Mouse (Mus musculus) adipocyte (in vitro differentiated cells): ENCODE measurements at regions not wholly inside any gene's neighbourhood (a gene's known extent, or its start where the extent isn't known, plus 50 kb on each side); places are given as distances from the start of the nearest gene placed in this dataset.
A peak's percentile ranks its signal among the peaks of the same experiment; 100 is the strongest.

ENCODE experiments used
- DNase-seq: peaks from one replicate; pipeline ENCODE4 v3.0.0-alpha.2; 2016; ENCODE audit warnings: low spot score

GRCm38 (mm10) chr3:51135581-51135980 lies 88.7 kb upstream of the Noct start:
- no peak for DNase-seq

GRCm38 (mm10) chr3:51137730-51138312 lies 86.4 kb upstream of the Noct start:
- DNase-seq = no peak

- DNase-seq = no peak
Observed at GRCm38 (mm10) chr3:51145985-51146384, 78.3 kb upstream of the Noct start.

DNA sequence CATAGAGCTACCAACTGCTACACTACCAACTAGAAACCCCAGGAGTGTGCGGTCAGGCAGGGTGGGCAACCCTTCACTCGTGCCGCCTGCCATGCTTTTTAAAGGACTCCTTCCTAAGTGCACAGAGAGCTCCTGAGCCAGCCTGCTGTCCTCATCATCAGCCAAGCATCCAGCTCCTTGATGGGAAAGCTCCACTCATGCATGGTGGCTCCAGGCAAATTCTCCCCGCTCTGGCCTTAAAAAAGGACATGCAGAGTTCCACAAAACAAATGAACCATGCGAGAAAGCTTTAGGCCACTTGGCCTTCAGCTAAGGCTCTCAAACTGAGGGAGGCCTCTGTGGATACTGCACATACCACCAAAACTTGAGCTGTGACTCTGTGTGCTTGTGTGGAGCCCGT lies 74.2 kb upstream of the Noct start:
- DNase-seq = no peak

GRCm38 (mm10) chr3:51151104-51151503 lies 73.1 kb upstream of the Noct start:
- DNase-seq = no peak

GRCm38 (mm10) chr3:51155621-51156020 lies 68.6 kb upstream of the Noct start:
- peak; percentile 85 for DNase-seq

GRCm38 (mm10) chr3:51156386-51157290 lies 67.6 kb upstream of the Noct start:
- peak; percentile 74 for DNase-seq

DNA sequence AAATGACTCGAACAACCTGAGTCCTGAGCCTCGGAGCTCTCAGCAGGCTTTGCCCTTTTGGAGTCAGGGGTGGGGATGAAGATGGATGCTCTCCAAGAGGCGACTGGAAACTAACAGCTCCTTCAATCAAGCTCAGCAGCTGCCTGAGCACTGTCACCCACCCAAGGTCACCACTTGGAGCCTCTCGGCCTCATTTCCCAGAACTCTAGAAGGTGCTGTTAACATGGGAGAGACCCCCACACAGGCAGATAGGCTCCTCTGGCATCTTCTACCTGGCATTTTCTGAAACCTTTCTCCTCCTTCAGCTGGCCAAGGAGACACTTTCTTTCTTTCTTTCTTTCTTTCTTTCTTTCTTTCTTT lies 67.0 kb upstream of the Noct start:
- DNase-seq = no peak

- no peak for DNase-seq
Observed at GRCm38 (mm10) chr3:51158449-51158848, 65.8 kb upstream of the Noct start.

DNA sequence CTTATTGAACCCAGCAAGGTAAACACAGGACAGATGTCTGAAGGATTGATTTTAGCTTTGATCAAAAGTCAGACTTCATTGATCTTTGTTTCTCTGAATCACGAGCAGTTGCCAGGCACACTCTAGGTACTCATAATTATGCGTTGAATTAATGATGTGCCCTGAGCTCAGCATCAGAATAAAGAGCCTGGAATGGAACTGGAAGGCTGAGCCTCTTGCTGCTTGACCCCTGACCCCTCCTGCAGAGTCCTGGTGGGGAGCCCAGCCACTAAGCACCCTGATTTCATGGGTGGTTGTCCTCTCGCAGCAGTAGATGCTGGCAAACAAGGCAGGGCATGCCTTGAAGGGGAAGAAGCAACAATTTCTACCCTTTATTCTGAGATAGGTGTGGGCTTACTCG lies 64.9 kb upstream of the Noct start:
- no peak for DNase-seq

DNA sequence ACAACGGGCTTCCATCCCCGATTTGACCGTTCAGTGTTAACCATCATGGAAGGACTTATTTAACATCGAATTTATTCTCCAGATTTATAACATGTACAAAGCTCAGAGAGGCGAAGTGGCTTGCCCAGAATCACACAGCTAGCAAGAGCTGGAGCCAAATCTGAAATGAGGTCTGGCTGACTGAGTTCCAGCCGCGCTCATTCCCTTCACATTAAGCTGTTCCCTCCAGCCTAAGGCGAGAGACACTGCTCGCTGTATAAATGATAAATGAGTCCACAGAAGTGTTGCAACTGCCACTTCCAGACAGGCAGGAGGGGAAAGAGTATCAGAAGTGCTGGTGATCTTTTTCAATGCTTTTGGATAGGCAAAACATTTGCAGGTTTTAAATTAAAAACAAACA lies 64.4 kb upstream of the Noct start:
- DNase-seq = peak; percentile 68

DNA sequence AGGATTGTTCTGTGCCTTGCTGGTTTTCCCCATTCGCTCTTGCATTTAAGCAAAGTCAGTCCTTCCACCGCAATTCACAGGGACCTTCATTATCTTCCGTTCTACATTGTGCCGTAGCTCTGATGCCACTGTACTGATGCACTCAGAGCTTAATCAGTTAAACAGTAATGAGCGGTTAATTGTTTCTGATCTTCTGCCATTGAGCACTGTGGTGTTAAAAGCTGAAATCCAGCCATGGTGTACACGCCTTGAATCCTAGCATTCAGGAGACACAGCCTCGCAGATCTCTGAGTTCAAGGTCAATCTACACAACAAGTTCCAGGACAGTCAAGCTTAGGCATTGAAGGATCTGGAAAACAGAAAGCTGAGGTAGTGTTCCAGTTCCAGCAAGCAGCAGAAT lies 63.6 kb upstream of the Noct start:
- DNase-seq = no peak

DNA sequence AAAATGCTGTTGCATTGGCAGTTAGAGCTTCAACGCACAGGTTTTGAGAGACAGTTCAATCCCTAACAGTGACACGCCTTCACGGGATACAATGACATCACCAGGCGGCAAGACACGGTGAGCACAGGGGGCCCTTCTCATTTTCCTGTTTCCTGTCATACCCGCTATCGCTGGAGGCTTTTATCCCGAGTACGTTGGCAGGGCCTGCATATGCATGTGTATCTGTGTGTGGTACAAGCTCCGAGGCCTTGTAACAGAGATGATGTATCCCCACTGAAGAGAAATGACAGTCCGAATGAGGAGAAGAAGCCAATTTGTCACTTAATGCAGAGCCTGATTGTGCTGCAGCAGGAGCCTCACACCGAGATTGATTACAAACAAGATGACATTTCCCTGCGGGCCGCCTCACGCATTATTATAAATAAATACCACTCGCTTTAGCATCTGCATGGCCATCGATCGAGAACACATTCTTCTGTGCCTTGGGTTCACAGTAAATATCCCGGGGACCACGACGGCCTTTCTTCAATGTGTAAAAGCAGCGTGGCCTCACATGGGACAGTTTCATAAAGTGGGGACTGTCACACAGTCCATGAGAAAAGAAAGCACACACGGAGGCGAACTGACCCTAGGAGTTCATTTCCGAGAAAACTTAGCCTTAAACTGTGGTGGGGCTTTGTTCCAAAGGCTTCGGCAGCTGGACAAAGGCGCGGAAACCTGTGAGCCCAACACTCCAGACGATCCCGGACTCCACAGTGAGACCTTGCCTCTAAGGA lies 54.9 kb upstream of the Noct start:
- DNase-seq = no peak

DNA sequence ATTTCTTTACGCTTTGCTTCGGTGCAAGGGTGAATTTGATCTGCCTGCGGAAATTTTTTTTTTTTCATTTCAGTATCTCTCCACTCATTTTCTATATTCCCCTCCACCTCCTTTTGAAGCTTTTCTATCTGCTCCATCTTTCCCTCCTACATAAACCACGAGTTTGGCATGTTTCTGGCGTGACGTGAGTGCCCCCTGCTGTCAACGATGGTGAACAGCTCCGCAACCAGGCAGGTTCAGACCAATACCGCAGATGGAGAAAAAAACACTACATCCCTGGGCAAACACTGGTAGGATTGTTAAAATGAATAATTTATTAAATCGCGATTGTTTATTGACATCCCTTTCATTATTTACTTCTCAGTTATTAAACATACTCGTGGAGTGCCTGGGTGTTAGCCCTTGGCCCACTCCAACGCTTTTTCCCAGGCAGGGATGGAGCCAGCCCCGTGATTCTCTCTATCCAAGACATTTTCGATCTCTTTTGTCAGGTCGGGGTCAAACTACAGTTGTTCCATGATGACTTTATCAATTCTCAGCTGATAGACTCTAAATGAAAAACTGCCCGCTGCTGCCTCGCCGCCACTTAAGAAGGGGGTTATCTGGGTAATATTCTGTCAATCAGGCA lies 53.9 kb upstream of the Noct start:
- peak; percentile 87 for DNase-seq
